Mouse (Mus musculus): Measurements from ENCODE around the gene Tmem247. TPM values are rescaled to one million over a fixed set of nuclear protein-coding genes. Genes with fewer than 3 reads are reported as not detected.

The Tmem247 gene
- total and polyA plus RNA-seq, 3 experiments = not detected

- peak; percentile 68 for TF ChIP-seq SIN3A (IDR thresholded peaks at IDR 0.05; ENCODE audit: low read length)
- TF ChIP-seq ELF1 (IDR thresholded peaks at IDR 0.05; ENCODE audit: low read depth, low read length) = peak; percentile 58
- TF ChIP-seq IRF4 (IDR thresholded peaks at IDR 0.05; ENCODE audit: low read depth, low read length) = peak; percentile 68
- no peak for TF ChIP-seq UBTF (IDR thresholded peaks at IDR 0.05; ENCODE audit: low read depth, low read length)
- no peak for TF ChIP-seq GABPA (IDR thresholded peaks at IDR 0.05; ENCODE audit: insufficient replicate concordance, low read depth, low read length)
- peak; percentile 39; the same call in 1 of the 2 replicates for TF ChIP-seq TCF12 (IDR thresholded peaks at IDR 0.05; ENCODE audit: low read depth, low read length)
- no peak for TF ChIP-seq USF1 (IDR thresholded peaks at IDR 0.05; ENCODE audit: low read depth, low read length)
- no peak for TF ChIP-seq MEF2A (IDR thresholded peaks at IDR 0.05; ENCODE audit: borderline replicate concordance, low read depth, low read length)
- TF ChIP-seq CTCF (conservative IDR thresholded peaks at IDR 0.05 in 1 of 2, IDR thresholded peaks at IDR 0.05 in 1 of 2; ENCODE audit: low read depth in 2 of 2, low read length in 2 of 2) = no peak
- TF ChIP-seq TBP (conservative IDR thresholded peaks at IDR 0.05; ENCODE audit: low read depth, low read length) = 0 out of 2 replicates have a peak, but pooled peaks have one; percentile 31
- no peak; the same call in none of the 2 replicates for TF ChIP-seq RAD21 (IDR thresholded peaks at IDR 0.05; ENCODE audit: low read depth, low read length)
- no peak for TF ChIP-seq ZC3H11A (IDR thresholded peaks at IDR 0.05; ENCODE audit: low read depth, low read length)
- peak; percentile 44; the same call in 1 of the 2 replicates for TF ChIP-seq ETS1 (conservative IDR thresholded peaks at IDR 0.05; ENCODE audit: low read depth, low read length)
- no peak for TF ChIP-seq MXI1 (IDR thresholded peaks at IDR 0.05; ENCODE audit: low read depth, low read length)
- no peak for TF ChIP-seq MAFK (IDR thresholded peaks at IDR 0.05; ENCODE audit: insufficient replicate concordance, low read length)
- TF ChIP-seq ZMIZ1 (IDR thresholded peaks at IDR 0.05; ENCODE audit: low read depth, low read length) = peak; percentile 28; the same call in 1 of the 2 replicates
Measured at GRCm38 (mm10) chr17:86903596-86903995, 13.6 kb upstream of the Tmem247 start (continued).

GRCm38 (mm10) chr17:86904206-86904605, 12.9 kb upstream of the Tmem247 start:
- TF ChIP-seq IRF4 (IDR thresholded peaks at IDR 0.05; ENCODE audit: low read depth, low read length) (peak; percentile 3; the same call in 1 of the 2 replicates), MXI1 (IDR thresholded peaks at IDR 0.05; ENCODE audit: low read depth, low read length) (no peak)

More at GRCm38 (mm10) chr17:86904206-86904605, 12.9 kb upstream of the Tmem247 start:
- in situ Hi-C loops (cut with MboI; ENCODE audit: low pct_ligation_motif_present, low pct_unique_long_range_greater_than_20kb, low sequenced_read_pairs) (loop anchor here (10.0 to 25.0 kb wide), 2 partner anchors 658 to 739 kb away; partner anchors contain the start of gene Prkce), dilution Hi-C loops (cut with MboI; ENCODE audit: extremely low pct_ligation_motif_present, extremely low pct_unique_long_range_greater_than_20kb, low sequenced_read_pairs) (no loop called here)
- Histone ChIP-seq H3K4me1 (ENCODE audit: control insufficient read depth in 1 of 2, insufficient read depth in 2 of 2) (peaks cover 7 to 22% of the 10 kb centered on the region in 2 experiments), H3K27ac (ENCODE audit: insufficient read depth, low read depth) (no peak overlapping the region), H3K9ac (ENCODE audit: insufficient read depth, low read depth) (no peak overlapping the region), H3K79me2 (replicated peaks; ENCODE audit: control insufficient read depth, extremely low read depth, insufficient read depth, poor library complexity, severe bottlenecking) (no peaks in the 10 kb centered on the region), H3K36me3 (replicated peaks in 1 of 2; ENCODE audit: control insufficient read depth in 1 of 2, insufficient read depth in 1 of 2, low read length in 1 of 2) (no peaks in the 10 kb centered on the region), H3K9me3 (replicated peaks; ENCODE audit: low read length) (no peaks in the 10 kb centered on the region), H3K4me3 (replicated peaks in 1 of 3; ENCODE audit: low read depth in 2 of 3, low read length in 2 of 3, poor library complexity in 1 of 3) (no peak overlapping the region), H3K4me2 (ENCODE audit: insufficient read depth, low read depth, poor library complexity, severe bottlenecking) (no peak overlapping the region), H3K27me3 (replicated peaks) (no peaks in the 10 kb centered on the region)
- DNase-seq (ENCODE audit: extremely low read depth) = peak; percentile 13

All from CH12.LX (cell line).